8 mouse cellular contexts compared by ENCODE assay signal in the genomic region with DNA sequence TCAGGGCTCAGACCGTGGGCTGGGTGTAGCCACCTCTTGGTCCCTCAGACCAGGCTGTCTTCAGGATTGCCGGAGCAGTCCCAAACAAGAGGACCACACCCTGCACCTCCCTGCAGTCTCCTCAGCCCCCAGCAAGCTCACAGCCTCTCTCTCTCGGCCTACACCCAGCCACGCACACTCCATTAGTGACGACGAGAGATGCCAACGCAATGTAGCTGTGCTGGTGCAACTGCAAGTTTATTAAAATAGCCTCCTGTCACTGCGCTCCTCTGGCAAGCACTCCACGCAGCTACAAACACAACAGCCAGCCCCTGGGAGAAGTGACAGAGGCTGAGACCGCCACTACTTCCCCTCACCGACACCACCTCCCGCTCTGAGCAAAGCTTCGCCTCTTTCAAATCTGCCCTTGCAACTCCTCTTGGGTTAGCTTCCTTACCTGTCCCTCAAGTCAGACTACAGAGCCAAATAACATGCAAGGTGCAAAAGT. TPM values are rescaled to one million over a fixed set of nuclear protein-coding genes. Genes with fewer than 3 reads are reported as not detected.
DNase-seq lines count a peak whose midpoint lies in the region; ATAC-seq and TF ChIP-seq lines count a peak whose summit lies in the region.

No protein-coding gene starts in this region.

- no peaks in the 10 kb centered on the region for H3K27me3 ChIP-seq in heart, adult 2 months (ENCODE audit: control insufficient read depth, insufficient read depth, low read length)
- peaks cover 97% of the 10 kb centered on the region for H3K27me3 ChIP-seq in heart, embryonic 11.5 days (ENCODE audit: control insufficient read depth, insufficient read depth, low read length)
- H3K27me3 ChIP-seq in C2C12 (ENCODE audit: control insufficient read depth, insufficient read depth, insufficient read length) (no peaks in the 10 kb centered on the region), myocyte (ENCODE audit: control insufficient read depth, insufficient read depth, insufficient read length) (no peaks in the 10 kb centered on the region)
- peaks cover 100% of the 10 kb centered on the region for H3K27me3 ChIP-seq in forebrain, embryonic 10.5 days (ENCODE audit: poor library complexity, severe bottlenecking)
- H3K27me3 ChIP-seq in hindbrain, embryonic 14.5 days (ENCODE audit: control insufficient read depth, insufficient read depth, low read length) = peaks cover 87% of the 10 kb centered on the region

- peak overlapping the region; percentile 26; the same call in 1 of the 2 replicates for H3K4me3 ChIP-seq in heart, adult 2 months
- no peak overlapping the region for H3K4me3 ChIP-seq in heart, embryonic 11.5 days (ENCODE audit: low read depth, low read length)
- H3K4me3 ChIP-seq in C2C12 (ENCODE audit: insufficient read depth, poor library complexity, severe bottlenecking) = no peak overlapping the region
- peak overlapping the region; percentile 11; the same call in 1 of the 2 replicates for H3K4me3 ChIP-seq in forebrain, embryonic 10.5 days
- H3K4me3 ChIP-seq in hindbrain, embryonic 14.5 days (replicated peaks; ENCODE audit: low read length) = no peak overlapping the region
- peak overlapping the region; percentile 33 for H3K4me3 ChIP-seq in myocyte

- no peaks in the 10 kb centered on the region for H3K9me3 ChIP-seq in heart, embryonic 11.5 days (replicated peaks; ENCODE audit: control insufficient read depth, low read length)
- no peaks in the 10 kb centered on the region for H3K9me3 ChIP-seq in forebrain, embryonic 10.5 days
- H3K9me3 ChIP-seq in hindbrain, embryonic 14.5 days (ENCODE audit: control insufficient read depth, low read length) = no peaks in the 10 kb centered on the region

- H3K4me1 ChIP-seq in heart, adult 2 months (ENCODE audit: control insufficient read depth, insufficient read depth, low read length) = peaks cover 25% of the 10 kb centered on the region
- H3K4me1 ChIP-seq in heart, embryonic 11.5 days (ENCODE audit: control insufficient read depth, insufficient read depth, low read length) = peaks cover 15% of the 10 kb centered on the region; the same call in 1 of the 2 replicates
- peaks cover 81% of the 10 kb centered on the region for H3K4me1 ChIP-seq in forebrain, embryonic 10.5 days
- peaks cover 30% of the 10 kb centered on the region for H3K4me1 ChIP-seq in hindbrain, embryonic 14.5 days (replicated peaks; ENCODE audit: control insufficient read depth, insufficient read depth, low read length)

- H3K9ac ChIP-seq in heart, adult 2 months (ENCODE audit: low read depth, low read length) = peak overlapping the region; percentile 63
- H3K9ac ChIP-seq in heart, embryonic 11.5 days (ENCODE audit: low read depth, low read length) = no peak overlapping the region; the same call in 1 of the 2 replicates
- peak overlapping the region; percentile 24 for H3K9ac ChIP-seq in hindbrain, embryonic 14.5 days

- peak; percentile 69 to 72 for DNase-seq in heart, adult 2 months
- no peak for DNase-seq in forebrain, embryonic 10.5 days (ENCODE audit: extremely low spot score, low spot score)
- DNase-seq in hindbrain, embryonic 14.5 days (ENCODE audit: low spot score) = no peak
- no peak for DNase-seq in c-Kit-positive CD71-positive TER-119-positive erythroid progenitor cells, embryonic 14.5 days (ENCODE audit: low spot score)
- no peak for DNase-seq in T-cell, adult 2 months (ENCODE audit: low spot score)

- no peaks in the 10 kb centered on the region for H3K36me3 ChIP-seq in heart, adult 2 months (ENCODE audit: control insufficient read depth, insufficient read depth, low read length)
- H3K36me3 ChIP-seq in heart, embryonic 11.5 days (ENCODE audit: control insufficient read depth, insufficient read depth, low read length) = no peaks in the 10 kb centered on the region
- peaks cover 10% of the 10 kb centered on the region for H3K36me3 ChIP-seq in C2C12 (ENCODE audit: control insufficient read depth, insufficient read depth)
- H3K36me3 ChIP-seq in forebrain, embryonic 10.5 days (replicated peaks) = no peaks in the 10 kb centered on the region
- H3K36me3 ChIP-seq in hindbrain, embryonic 14.5 days (replicated peaks; ENCODE audit: control insufficient read depth, insufficient read depth) = no peaks in the 10 kb centered on the region
- no peaks in the 10 kb centered on the region for H3K36me3 ChIP-seq in myocyte (ENCODE audit: control insufficient read depth, insufficient read depth)

- peaks cover 42% of the 10 kb centered on the region for H3K79me3 ChIP-seq in C2C12 (ENCODE audit: low read depth)

- intact Hi-C loops in heart, adult 2 months (cut with DNase I) = loop anchor here (2.0 kb wide), 1 partner anchor 24 kb away; no protein-coding TSS in a partner anchor

- ATAC-seq in heart, embryonic 11.5 days (replicated peaks; ENCODE audit: insufficient number of reproducible peaks, low FRiP score, low TSS enrichment) = no peak
- ATAC-seq in hindbrain, embryonic 14.5 days (ENCODE audit: low FRiP score) = 0 out of 2 replicates have a peak, but pooled peaks have one; percentile 17

- TF ChIP-seq CTCF in heart, adult 2 months (IDR thresholded peaks at IDR 0.05) = no peak
- TF ChIP-seq CTCF in C2C12 (IDR thresholded peaks at IDR 0.05; ENCODE audit: control insufficient read depth, insufficient read depth, insufficient read length) = no peak

- no peak overlapping the region for H3K4me2 ChIP-seq in heart, embryonic 11.5 days
- peak overlapping the region; percentile 48 for H3K4me2 ChIP-seq in hindbrain, embryonic 14.5 days (replicated peaks)
- H3K4me2 ChIP-seq in myocyte (ENCODE audit: low read depth) = peak overlapping the region; percentile 81

- peak overlapping the region; percentile 82 for H3K27ac ChIP-seq in heart, adult 2 months
- H3K27ac ChIP-seq in heart, embryonic 11.5 days (ENCODE audit: low read depth, low read length) = no peak overlapping the region
- H3K27ac ChIP-seq in forebrain, embryonic 10.5 days = peak overlapping the region; percentile 8; the same call in 1 of the 2 replicates
- peak overlapping the region; percentile 85 for H3K27ac ChIP-seq in hindbrain, embryonic 14.5 days

- 18% methylated on average over 13 of the region's 13 CpGs for WGBS in heart, adult 2 months
- 8% methylated on average over 13 of the region's 13 CpGs for WGBS in heart, embryonic 11.5 days (ENCODE audit: insufficient replicate concordance)
- WGBS in forebrain, embryonic 10.5 days = 2% methylated on average over 13 of the region's 13 CpGs
- 5% methylated on average over 13 of the region's 13 CpGs for WGBS in hindbrain, embryonic 14.5 days

- H3K79me2 ChIP-seq in heart, adult 2 months (replicated peaks; ENCODE audit: control insufficient read depth, insufficient read depth, low read length) = peaks cover 2% of the 10 kb centered on the region
- peaks cover 98% of the 10 kb centered on the region for H3K79me2 ChIP-seq in C2C12 (ENCODE audit: control insufficient read depth, insufficient read depth)
- peaks cover 76% of the 10 kb centered on the region for H3K79me2 ChIP-seq in myocyte (ENCODE audit: control insufficient read depth, insufficient read depth)

- H3ac ChIP-seq in C2C12 (ENCODE audit: control insufficient read depth, insufficient read length, low read depth) (peak overlapping the region; percentile 45), myocyte (ENCODE audit: control insufficient read depth, insufficient read length) (peak overlapping the region; percentile 6)

- TF ChIP-seq EP300 in heart, adult 2 months (IDR thresholded peaks at IDR 0.05; ENCODE audit: insufficient read depth, low read depth, low read length) = no peak

- TF ChIP-seq POLR2A in heart, adult 2 months (IDR thresholded peaks at IDR 0.05; ENCODE audit: insufficient read depth, low read depth, low read length) = no peak
- TF ChIP-seq POLR2A in myocyte (IDR thresholded peaks at IDR 0.05; ENCODE audit: insufficient read length, low read depth) = peak; percentile 53

TF ChIP-seq in C2C12, 6 proteins besides CTCF, POLR2A, EP300 and RAD21 (continues in another document):
- TF ChIP-seq MYOD1 (IDR thresholded peaks at IDR 0.05; ENCODE audit: control insufficient read depth, insufficient read length, low read depth) = no peak

TF ChIP-seq in myocyte, 11 proteins besides CTCF, POLR2A, EP300 and RAD21 (continues in another document):
- TF ChIP-seq REST (IDR thresholded peaks at IDR 0.05; ENCODE audit: insufficient read depth, insufficient read length) = no peak

RNA-seq across cellular contexts. Expression of gene Nfix, which starts 25.0 kb away (rescaled TPM):
- total RNA-seq in heart, adult 2 months (2021) = 100 to 1,000 TPM; 274 to 297 TPM
- polyA plus RNA-seq in heart, adult 2 months (2012; rRNA removed) = 49.0 and 68.7 TPM in 2 replicates
- polyA plus RNA-seq in heart, embryonic 11.5 days (2014; fragmentation: Nextera tagmentation; extraction: Ambion mirVana) = 6.1 and 7.6 TPM in 2 replicates
- polyA plus RNA-seq in C2C12 (2012; fragmentation: generic; extraction: Trizol) (50.7 TPM), myocyte (2012; fragmentation: generic; extraction: Trizol) (65.7 TPM)
- 0.46 and 1.8 TPM in 2 replicates for polyA plus RNA-seq in forebrain, embryonic 10.5 days (2016; fragmentation: Nextera tagmentation; extraction: Ambion mirVana)
- 78.8 and 82.4 TPM in 2 replicates for polyA plus RNA-seq in hindbrain, embryonic 14.5 days (2014; fragmentation: Nextera tagmentation; extraction: Ambion mirVana)

RNA-seq across cellular contexts. Expression of gene Dand5, which starts 47.5 kb away (rescaled TPM):
- 10 to 100 TPM; 11.2 to 12.3 TPM for total RNA-seq in heart, adult 2 months (2021)
- polyA plus RNA-seq in heart, adult 2 months (2012; rRNA removed) = 6.1 and 7.6 TPM in 2 replicates
- polyA plus RNA-seq in heart, embryonic 11.5 days (2014; fragmentation: Nextera tagmentation; extraction: Ambion mirVana) = 5.0 and 6.0 TPM in 2 replicates
- 2.4 TPM for polyA plus RNA-seq in C2C12 (2012; fragmentation: generic; extraction: Trizol)
- polyA plus RNA-seq in forebrain, embryonic 10.5 days (2016; fragmentation: Nextera tagmentation; extraction: Ambion mirVana) = 2.9 and 3.5 TPM in 2 replicates
- 13.5 and 14.6 TPM in 2 replicates for polyA plus RNA-seq in hindbrain, embryonic 14.5 days (2014; fragmentation: Nextera tagmentation; extraction: Ambion mirVana)
- polyA plus RNA-seq in myocyte (2012; fragmentation: generic; extraction: Trizol) = 6.7 TPM

RNA-seq across cellular contexts. Expression of gene G430095P16Rik, which starts 52.3 kb away (rescaled TPM):
- under 1 TPM in 1 of 2 experiments, not detected in 1; 0.55 TPM for total RNA-seq in heart, adult 2 months (2021)
- 0.70 TPM in 1 of 2 replicates, not detected in the other for polyA plus RNA-seq in heart, adult 2 months (2012; rRNA removed)
- 3.4 and 5.4 TPM in 2 replicates for polyA plus RNA-seq in heart, embryonic 11.5 days (2014; fragmentation: Nextera tagmentation; extraction: Ambion mirVana)
- 2.9 TPM for polyA plus RNA-seq in C2C12 (2012; fragmentation: generic; extraction: Trizol)
- polyA plus RNA-seq in forebrain, embryonic 10.5 days (2016; fragmentation: Nextera tagmentation; extraction: Ambion mirVana) = 1.3 and 2.1 TPM in 2 replicates
- polyA plus RNA-seq in hindbrain, embryonic 14.5 days (2014; fragmentation: Nextera tagmentation; extraction: Ambion mirVana) = 0.55 and 0.71 TPM in 2 replicates
- 9.4 TPM for polyA plus RNA-seq in myocyte (2012; fragmentation: generic; extraction: Trizol)

RNA-seq across cellular contexts. Expression of gene Gadd45gip1, which starts 56.2 kb away (rescaled TPM):
- total RNA-seq in heart, adult 2 months (2021) = 10 to 100 TPM; 27.4 to 29.7 TPM
- 13.4 and 21.2 TPM in 2 replicates for polyA plus RNA-seq in heart, adult 2 months (2012; rRNA removed)
- 51.5 and 52.2 TPM in 2 replicates for polyA plus RNA-seq in heart, embryonic 11.5 days (2014; fragmentation: Nextera tagmentation; extraction: Ambion mirVana)
- polyA plus RNA-seq in C2C12 (2012; fragmentation: generic; extraction: Trizol) = 32.5 TPM
- polyA plus RNA-seq in forebrain, embryonic 10.5 days (2016; fragmentation: Nextera tagmentation; extraction: Ambion mirVana) = 49.1 and 49.6 TPM in 2 replicates
- 35.0 and 37.4 TPM in 2 replicates for polyA plus RNA-seq in hindbrain, embryonic 14.5 days (2014; fragmentation: Nextera tagmentation; extraction: Ambion mirVana)
- polyA plus RNA-seq in myocyte (2012; fragmentation: generic; extraction: Trizol) = 21.8 TPM

Comparison
In these comparisons a context has a peak if more than half of its experiments do, and no peak if none do; other contexts are left out.
1. H3K4me3 ChIP-seq: peak in heart, adult 2 months (single experiment), forebrain, embryonic 10.5 days (single experiment) and myocyte (single experiment); none in heart, embryonic 11.5 days (single experiment), C2C12 (single experiment) and hindbrain, embryonic 14.5 days (single experiment).
2. DNase-seq: peak in heart, adult 2 months (2 of 2); none in forebrain, embryonic 10.5 days (single experiment), hindbrain, embryonic 14.5 days (single experiment), c-Kit-positive CD71-positive TER-119-positive erythroid progenitor cells, embryonic 14.5 days (single experiment) and T-cell, adult 2 months (single experiment).